Mouse (Mus musculus) ES-CJ7 (cell line): Measurements from ENCODE around the gene Gucd1.

ENCODE experiments used
- DNase-seq: peaks from one replicate; pipeline ENCODE4 v3.0.0; 2011; ENCODE audit warnings: low read depth, low spot score

Gene Gucd1

GRCm38 (mm10) chr10:75517758-75518143, at the start of gene Gucd1:
Gene Gucd1 (minus strand): TSS chr10:75517972.
- peak; percentile 96 for DNase-seq

GRCm38 (mm10) chr10:75566765-75567164, 49.0 kb upstream of the Gucd1 start:
- peak; percentile 35 for DNase-seq

GRCm38 (mm10) chr10:75566321-75566720, 48.5 kb upstream of the Gucd1 start:
- peak; percentile 58 for DNase-seq

GRCm38 (mm10) chr10:75565906-75566305, 48.1 kb upstream of the Gucd1 start:
- DNase-seq: peak; percentile 38

GRCm38 (mm10) chr10:75565436-75565835, 47.7 kb upstream of the Gucd1 start:
- peak; percentile 68 for DNase-seq

GRCm38 (mm10) chr10:75564687-75565265, 47.0 kb upstream of the Gucd1 start:
- no peak for DNase-seq

- DNase-seq: peak; percentile 51
These were observed 44.8 kb upstream of the Gucd1 start for GRCm38 (mm10) chr10:75562596-75562995.

- DNase-seq: no peak
These were observed 43.4 kb upstream of the Gucd1 start, which contains the start of gene Ggt1 for GRCm38 (mm10) chr10:75561071-75561654. Gene Ggt1 (plus strand): TSS chr10:75561604.

- no peak for DNase-seq
These were observed 42.8 kb upstream of the Gucd1 start for GRCm38 (mm10) chr10:75560549-75560899.

GRCm38 (mm10) chr10:75559676-75560548, 42.1 kb upstream of the Gucd1 start, which contains the start of gene Lrrc75b:
Gene Lrrc75b (minus strand): TSS chr10:75560330.
- no peak for DNase-seq

GRCm38 (mm10) chr10:75559041-75559675, 41.4 kb upstream of the Gucd1 start:
- DNase-seq: no peak

- no peak for DNase-seq
These were observed 40.7 kb upstream of the Gucd1 start for GRCm38 (mm10) chr10:75558515-75558914.

GRCm38 (mm10) chr10:75556026-75556425, 38.3 kb upstream of the Gucd1 start:
- no peak for DNase-seq

- DNase-seq: no peak
These were observed 37.8 kb upstream of the Gucd1 start for GRCm38 (mm10) chr10:75555557-75555956.

GRCm38 (mm10) chr10:75554090-75554489, 36.3 kb upstream of the Gucd1 start:
- DNase-seq: no peak

- no peak for DNase-seq
These were observed 35.1 kb upstream of the Gucd1 start for GRCm38 (mm10) chr10:75552701-75553450.

GRCm38 (mm10) chr10:75552106-75552505, 34.3 kb upstream of the Gucd1 start:
- no peak for DNase-seq

GRCm38 (mm10) chr10:75551175-75551574, 33.4 kb upstream of the Gucd1 start:
- DNase-seq: peak; percentile 28

- no peak for DNase-seq
These were observed 32.1 kb upstream of the Gucd1 start for GRCm38 (mm10) chr10:75549886-75550285.

- no peak for DNase-seq
These were observed 30.7 kb upstream of the Gucd1 start for GRCm38 (mm10) chr10:75548486-75548885.

GRCm38 (mm10) chr10:75547901-75548300, 30.1 kb upstream of the Gucd1 start:
- no peak for DNase-seq
